Comparison of ENCODE assay signal across 8 mouse cellular contexts in genomic region chr5:138279585-138280424, GRCm38 (mm10). TPM values are rescaled to one million over a fixed set of nuclear protein-coding genes. Genes with fewer than 3 reads are reported as not detected.
DNase-seq lines count a peak whose midpoint lies in the region; ATAC-seq and TF ChIP-seq lines count a peak whose summit lies in the region.

Gene Gm43720, minus strand, starts transcription at chr5:138279958.
Gene Gpc2, minus strand, starts transcription at chr5:138280005.
Gene Stag3, plus strand, starts transcription at chr5:138280240.

- TF ChIP-seq POLR2A in bone marrow macrophage, adult 2 months (IDR thresholded peaks at IDR 0.05; ENCODE audit: borderline replicate concordance, low read depth, low read length) = no peak

- peak within 1 kb of the TSS; percentile 64 for H3K9ac ChIP-seq in embryonic facial prominence, embryonic 12.5 days
- H3K9ac ChIP-seq in intestine, embryonic 16.5 days (ENCODE audit: low read depth, low read length) = peak within 1 kb of the TSS; percentile 67
- peak within 1 kb of the TSS; percentile 93 for H3K9ac ChIP-seq in limb, embryonic 11.5 days (ENCODE audit: low read length)
- H3K9ac ChIP-seq in midbrain, embryonic 12.5 days (replicated peaks) = peak within 1 kb of the TSS; percentile 94

- peak; percentile 99 for DNase-seq in limb, embryonic 11.5 days (ENCODE audit: low spot score)
- peak; percentile 91 for DNase-seq in right cerebral cortex, postnatal 4 days
- DNase-seq in adipocyte (ENCODE audit: low spot score) = no peak

- H3K4me2 ChIP-seq in embryonic facial prominence, embryonic 12.5 days (replicated peaks) = peak within 1 kb of the TSS; percentile 90
- peak within 1 kb of the TSS; percentile 69 for H3K4me2 ChIP-seq in intestine, embryonic 16.5 days (ENCODE audit: low read depth, low read length)
- peak within 1 kb of the TSS; percentile 64 for H3K4me2 ChIP-seq in limb, embryonic 11.5 days (ENCODE audit: low read depth, severe bottlenecking)
- peak within 1 kb of the TSS; percentile 71 for H3K4me2 ChIP-seq in midbrain, embryonic 12.5 days (replicated peaks)

- no peaks in the 10 kb centered on the region for H3K27me3 ChIP-seq in embryonic facial prominence, embryonic 12.5 days
- no peaks in the 10 kb centered on the region for H3K27me3 ChIP-seq in intestine, embryonic 16.5 days (replicated peaks; ENCODE audit: control insufficient read depth, insufficient read depth, low read length)
- H3K27me3 ChIP-seq in limb, embryonic 11.5 days (ENCODE audit: control insufficient read depth, insufficient read depth, low read length) = no peaks in the 10 kb centered on the region
- peaks cover 12% of the 10 kb centered on the region for H3K27me3 ChIP-seq in midbrain, embryonic 12.5 days

- peaks cover 3% of the 10 kb centered on the region; the same call in 1 of the 2 replicates for H3K4me1 ChIP-seq in bone marrow macrophage, adult 2 months (ENCODE audit: control insufficient read depth, insufficient read depth, low read length)
- peaks cover 41% of the 10 kb centered on the region for H3K4me1 ChIP-seq in embryonic facial prominence, embryonic 12.5 days
- H3K4me1 ChIP-seq in intestine, embryonic 16.5 days (ENCODE audit: control insufficient read depth, insufficient read depth, low read length) = peaks cover 10% of the 10 kb centered on the region
- H3K4me1 ChIP-seq in limb, embryonic 11.5 days (ENCODE audit: control insufficient read depth, insufficient read depth, low read length) = peaks cover 31% of the 10 kb centered on the region
- peaks cover 43% of the 10 kb centered on the region for H3K4me1 ChIP-seq in midbrain, embryonic 12.5 days

- no peak within 1 kb of the TSS for H3K27ac ChIP-seq in bone marrow macrophage, adult 2 months (ENCODE audit: insufficient read depth, low read depth, low read length)
- 0 out of 2 replicates have a peak within 1 kb of the TSS, but pooled peaks have one; percentile 30 for H3K27ac ChIP-seq in embryonic facial prominence, embryonic 12.5 days
- H3K27ac ChIP-seq in intestine, embryonic 16.5 days (ENCODE audit: low read length) = no peak within 1 kb of the TSS
- peak within 1 kb of the TSS; percentile 42; the same call in 1 of the 2 replicates for H3K27ac ChIP-seq in limb, embryonic 11.5 days (replicated peaks; ENCODE audit: low read depth, low read length)
- peak within 1 kb of the TSS; percentile 72 for H3K27ac ChIP-seq in midbrain, embryonic 12.5 days (replicated peaks)

- no peak for TF ChIP-seq CTCF in bone marrow macrophage, adult 2 months (IDR thresholded peaks at IDR 0.05; ENCODE audit: low read depth, low read length)

- WGBS in embryonic facial prominence, embryonic 12.5 days = 2% methylated on average over 56 of the region's 56 CpGs
- under 1% methylated on average over 56 of the region's 56 CpGs for WGBS in intestine, embryonic 16.5 days
- WGBS in limb, embryonic 11.5 days = under 1% methylated on average over 56 of the region's 56 CpGs
- under 1% methylated on average over 56 of the region's 56 CpGs for WGBS in midbrain, embryonic 12.5 days

- ATAC-seq in embryonic facial prominence, embryonic 12.5 days (ENCODE audit: insufficient number of reproducible peaks, insufficient read depth, low FRiP score, low TSS enrichment) = peak; percentile 99
- peak; percentile 96 for ATAC-seq in granulocyte monocyte progenitor cell, adult 5-6 weeks (replicated peaks; ENCODE audit: poor library complexity, severe bottlenecking)
- ATAC-seq in intestine, embryonic 16.5 days = peak; percentile 99
- peak; percentile 99 for ATAC-seq in limb, embryonic 11.5 days (ENCODE audit: insufficient number of reproducible peaks, low FRiP score, low TSS enrichment, low read depth)
- ATAC-seq in midbrain, embryonic 12.5 days (ENCODE audit: low FRiP score, low read depth) = peak; percentile 99

- H3K36me3 ChIP-seq in embryonic facial prominence, embryonic 12.5 days = peaks cover 30% of the 10 kb centered on the region
- H3K36me3 ChIP-seq in intestine, embryonic 16.5 days (ENCODE audit: control insufficient read depth, insufficient read depth, low read length) = no peaks in the 10 kb centered on the region
- H3K36me3 ChIP-seq in limb, embryonic 11.5 days (ENCODE audit: control insufficient read depth, insufficient read depth, low read length) = peaks cover 4% of the 10 kb centered on the region; the same call in 1 of the 2 replicates
- peaks cover 23% of the 10 kb centered on the region; the same call in 1 of the 2 replicates for H3K36me3 ChIP-seq in midbrain, embryonic 12.5 days

- no peaks in the 10 kb centered on the region; the same call in 1 of the 2 replicates for H3K9me3 ChIP-seq in embryonic facial prominence, embryonic 12.5 days
- H3K9me3 ChIP-seq in intestine, embryonic 16.5 days (ENCODE audit: control insufficient read depth, low read length) = peaks cover 9% of the 10 kb centered on the region
- no peaks in the 10 kb centered on the region for H3K9me3 ChIP-seq in limb, embryonic 11.5 days (ENCODE audit: control insufficient read depth, low read length)
- H3K9me3 ChIP-seq in midbrain, embryonic 12.5 days = no peaks in the 10 kb centered on the region

- H3K4me3 ChIP-seq in bone marrow macrophage, adult 2 months (ENCODE audit: insufficient read depth, low read length) = peak within 1 kb of the TSS; percentile 55
- H3K4me3 ChIP-seq in embryonic facial prominence, embryonic 12.5 days = peak within 1 kb of the TSS; percentile 59
- peak within 1 kb of the TSS; percentile 59 for H3K4me3 ChIP-seq in intestine, embryonic 16.5 days (ENCODE audit: low read length)
- peak within 1 kb of the TSS; percentile 82 for H3K4me3 ChIP-seq in limb, embryonic 11.5 days (ENCODE audit: low read depth, low read length)
- H3K4me3 ChIP-seq in midbrain, embryonic 12.5 days = peak within 1 kb of the TSS; percentile 80

RNA-seq across cellular contexts. Expression of gene Gm43720, which starts in this region (rescaled TPM):
- not detected in 2 replicates for polyA plus RNA-seq in bone marrow macrophage, adult 2 months (2012; ENCODE audit: insufficient read depth, insufficient read length, missing spikeins)
- 0.23 TPM in 1 of 2 replicates, not detected in the other for polyA plus RNA-seq in embryonic facial prominence, embryonic 12.5 days (2016; fragmentation: Nextera tagmentation; extraction: Ambion mirVana)
- not detected in 2 replicates for total RNA-seq in granulocyte monocyte progenitor cell, adult 5-6 weeks (2014; fragmentation: Nextera tagmentation)
- total RNA-seq in granulocyte monocyte progenitor cell, adult 5-6 weeks (2017) = 0.05 TPM in 1 of 2 replicates, not detected in the other
- polyA plus RNA-seq in intestine, embryonic 16.5 days (2015; fragmentation: Nextera tagmentation; extraction: Ambion mirVana) = 0.06 TPM in 2 replicates
- 0.03 and 0.24 TPM in 2 replicates for polyA plus RNA-seq in limb, embryonic 11.5 days (2014; fragmentation: Nextera tagmentation; extraction: Ambion mirVana)
- polyA plus RNA-seq in midbrain, embryonic 12.5 days (2016; fragmentation: Nextera tagmentation; extraction: Ambion mirVana) = 0.13 TPM in 1 of 2 replicates, not detected in the other

RNA-seq across cellular contexts. Expression of gene Gpc2, which starts in this region (rescaled TPM):
- 2.9 and 3.3 TPM in 2 replicates for polyA plus RNA-seq in bone marrow macrophage, adult 2 months (2012; ENCODE audit: insufficient read depth, insufficient read length, missing spikeins)
- 70.1 and 75.3 TPM in 2 replicates for polyA plus RNA-seq in embryonic facial prominence, embryonic 12.5 days (2016; fragmentation: Nextera tagmentation; extraction: Ambion mirVana)
- 4.2 and 7.9 TPM in 2 replicates for total RNA-seq in granulocyte monocyte progenitor cell, adult 5-6 weeks (2014; fragmentation: Nextera tagmentation)
- 2.9 and 3.9 TPM in 2 replicates for total RNA-seq in granulocyte monocyte progenitor cell, adult 5-6 weeks (2017)
- polyA plus RNA-seq in intestine, embryonic 16.5 days (2015; fragmentation: Nextera tagmentation; extraction: Ambion mirVana) = 11.2 and 13.1 TPM in 2 replicates
- 14.0 and 15.8 TPM in 2 replicates for polyA plus RNA-seq in limb, embryonic 11.5 days (2014; fragmentation: Nextera tagmentation; extraction: Ambion mirVana)
- 152 and 160 TPM in 2 replicates for polyA plus RNA-seq in midbrain, embryonic 12.5 days (2016; fragmentation: Nextera tagmentation; extraction: Ambion mirVana)

RNA-seq across cellular contexts. Expression of gene Stag3, which starts in this region (rescaled TPM):
- polyA plus RNA-seq in bone marrow macrophage, adult 2 months (2012; ENCODE audit: insufficient read depth, insufficient read length, missing spikeins) = 3.0 and 4.0 TPM in 2 replicates
- polyA plus RNA-seq in embryonic facial prominence, embryonic 12.5 days (2016; fragmentation: Nextera tagmentation; extraction: Ambion mirVana) = 7.9 and 8.7 TPM in 2 replicates
- total RNA-seq in granulocyte monocyte progenitor cell, adult 5-6 weeks (2014; fragmentation: Nextera tagmentation) = 11.7 and 19.4 TPM in 2 replicates
- 7.6 and 17.4 TPM in 2 replicates for total RNA-seq in granulocyte monocyte progenitor cell, adult 5-6 weeks (2017)
- 2.0 and 3.2 TPM in 2 replicates for polyA plus RNA-seq in intestine, embryonic 16.5 days (2015; fragmentation: Nextera tagmentation; extraction: Ambion mirVana)
- 4.6 and 5.5 TPM in 2 replicates for polyA plus RNA-seq in limb, embryonic 11.5 days (2014; fragmentation: Nextera tagmentation; extraction: Ambion mirVana)
- 4.0 and 5.5 TPM in 2 replicates for polyA plus RNA-seq in midbrain, embryonic 12.5 days (2016; fragmentation: Nextera tagmentation; extraction: Ambion mirVana)

Comparison
In these comparisons a context has a peak if more than half of its experiments do, and no peak if none do; other contexts are left out.
1. H3K27ac ChIP-seq: peak in embryonic facial prominence, embryonic 12.5 days (single experiment), limb, embryonic 11.5 days (single experiment) and midbrain, embryonic 12.5 days (single experiment); none in bone marrow macrophage, adult 2 months (single experiment) and intestine, embryonic 16.5 days (single experiment).
2. Peak in every context shown above with its lines, with median percentiles within 50 percentile points of each other: H3K4me3 ChIP-seq, ATAC-seq, H3K4me2 ChIP-seq and H3K9ac ChIP-seq.